Mouse (Mus musculus) splenic B cell, adult 2 months (primary cell): ENCODE measurements around the gene Erich6.
A peak's percentile ranks its signal among the peaks of the same experiment; 100 is the strongest.

ENCODE experiments used
- DNase-seq: peaks from one replicate; pipeline ENCODE4 v3.0.0-alpha.2; 2011; ENCODE audit warnings: low read depth, low spot score
- H3K27me3 ChIP-seq: 2 replicates; pipeline ENCODE4 v1.6.1; 2012; ENCODE audit warnings: mild to moderate bottlenecking, low read length, moderate library complexity, mixed read lengths; ENCODE audit not compliant: control insufficient read depth, poor library complexity, insufficient read depth, severe bottlenecking
- H3K36me3 ChIP-seq: 2 replicates; pipeline ENCODE4 v1.6.1; 2012; ENCODE audit warnings: mild to moderate bottlenecking, low read length, moderate library complexity, mixed read lengths; ENCODE audit not compliant: control insufficient read depth, poor library complexity, insufficient read depth, severe bottlenecking

Erich6 gene

DNA sequence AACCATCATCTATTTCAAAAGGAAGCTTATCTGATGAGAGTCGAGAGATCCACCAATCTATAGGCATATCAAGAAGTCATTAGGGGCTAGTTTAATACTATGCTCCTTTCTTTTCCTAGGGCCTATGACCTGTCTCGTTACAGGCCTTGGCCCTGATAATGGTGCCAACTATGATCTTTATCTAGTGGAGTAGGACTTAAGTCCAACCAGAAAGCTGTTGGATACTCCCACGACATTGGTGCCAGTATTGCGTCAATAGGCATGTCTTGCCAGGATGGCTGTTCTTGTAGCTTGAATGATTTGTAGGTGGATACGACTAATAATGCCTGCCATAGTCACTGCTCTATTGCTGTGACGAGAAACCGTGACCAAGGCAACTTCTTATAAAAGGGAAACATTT, 27.0 kb upstream of the Erich6 start:
- Histone ChIP-seq H3K36me3 (no peaks in the 10 kb centered on the region), H3K27me3 (no peaks in the 10 kb centered on the region)
- no peak for DNase-seq

DNA sequence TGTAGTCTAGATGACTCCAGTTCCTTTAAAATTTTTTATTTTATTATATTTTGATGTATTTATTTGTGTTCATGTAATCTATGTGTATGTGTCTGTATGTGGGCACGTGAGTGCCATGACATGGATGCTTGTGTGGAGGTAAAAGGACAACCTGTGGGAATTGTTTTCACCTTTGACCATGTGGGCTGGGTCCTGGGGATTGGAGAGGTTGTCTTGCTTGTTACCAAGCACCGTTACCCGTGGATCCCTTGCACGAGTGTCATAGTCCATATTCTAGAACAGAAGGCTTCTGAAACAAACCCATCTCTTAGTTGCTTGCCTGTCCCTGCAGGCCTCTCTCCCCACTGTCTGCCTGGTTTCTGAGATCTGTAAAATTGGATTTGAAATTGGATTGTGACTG, 23.6 kb upstream of the Erich6 start:
- no peaks in the 10 kb centered on the region for H3K36me3 ChIP-seq
- DNase-seq = no peak
- no peaks in the 10 kb centered on the region for H3K27me3 ChIP-seq

DNA sequence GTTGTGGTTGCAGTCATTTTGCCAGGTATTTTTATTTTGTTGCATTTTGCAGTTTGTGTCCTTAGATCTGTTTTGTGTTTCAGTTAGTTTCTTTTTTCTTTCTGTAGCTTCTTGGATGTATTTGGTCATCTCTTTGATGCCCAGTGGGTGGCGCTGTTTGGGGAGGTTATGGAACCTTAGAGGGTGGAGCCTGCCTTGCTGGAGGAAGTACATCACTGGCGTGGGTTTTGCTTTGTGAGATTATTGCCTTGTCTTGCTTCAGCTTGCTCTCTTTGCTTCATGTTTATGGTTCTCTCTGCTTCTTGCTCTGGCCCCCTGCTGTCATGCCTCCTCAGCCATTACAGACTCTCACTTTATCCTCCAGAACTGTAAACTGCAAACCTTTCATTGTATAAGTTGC, 20.3 kb upstream of the Erich6 start:
- Histone ChIP-seq H3K36me3 (no peaks in the 10 kb centered on the region), H3K27me3 (no peaks in the 10 kb centered on the region)
- DNase-seq = peak; percentile 89

DNA sequence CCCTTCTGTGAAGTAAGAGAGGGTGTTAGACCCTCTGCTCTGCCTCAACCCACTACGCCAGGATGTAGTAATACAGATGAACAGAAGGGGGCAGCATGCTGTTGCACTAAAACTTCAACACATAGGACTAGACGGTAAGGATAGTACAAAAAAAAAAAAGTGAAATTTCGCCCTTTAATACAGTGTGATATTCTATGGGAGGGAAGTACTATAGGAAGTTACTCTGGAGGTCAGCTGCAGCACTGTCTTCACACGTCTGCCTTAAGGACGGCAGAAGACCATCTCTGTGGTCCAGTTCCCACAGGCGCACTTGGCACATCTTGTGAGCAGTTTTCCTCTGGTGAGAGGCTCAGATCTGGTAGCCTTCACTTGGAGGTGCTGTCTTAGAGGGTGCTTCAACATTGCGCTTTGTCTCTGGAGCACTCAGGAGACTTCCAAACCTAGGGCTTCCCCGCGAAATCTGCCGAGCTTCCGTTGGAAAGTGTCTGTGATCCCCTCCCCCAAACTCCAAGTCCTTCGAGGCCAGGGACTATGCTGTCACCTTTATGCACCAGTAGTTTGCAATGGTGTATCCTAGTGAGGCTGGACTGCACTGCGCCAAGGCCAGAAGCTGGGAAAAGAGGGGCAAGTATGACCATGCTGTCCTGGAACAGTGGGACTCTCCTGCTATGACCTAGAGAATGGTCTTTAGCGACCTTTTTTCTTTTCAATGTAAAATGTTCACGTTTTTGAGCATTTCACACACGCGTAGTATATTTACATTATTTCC, 18.5 kb upstream of the Erich6 start:
- no peaks in the 10 kb centered on the region for H3K27me3 ChIP-seq
- DNase-seq = peak; percentile 84
- H3K36me3 ChIP-seq = no peaks in the 10 kb centered on the region

DNA sequence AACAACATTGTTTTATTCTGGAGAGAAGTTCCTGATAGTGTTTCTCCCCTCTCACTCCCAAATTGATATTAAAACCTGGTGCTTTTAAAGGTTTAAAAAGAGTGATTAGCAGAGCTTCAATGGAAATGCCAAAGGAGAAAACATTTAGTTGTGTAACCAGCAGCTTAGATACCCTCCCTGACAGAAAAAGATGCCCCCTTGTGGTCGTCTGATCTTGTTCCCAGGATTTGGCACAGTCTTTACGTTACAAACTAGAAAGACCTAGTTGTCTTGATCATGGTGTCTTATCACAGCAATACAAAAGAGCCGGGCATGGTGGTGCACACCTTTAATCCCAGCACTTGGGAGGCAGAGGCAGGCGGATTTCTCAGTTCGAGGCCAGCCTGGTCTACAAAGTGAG, 16.9 kb upstream of the Erich6 start:
- Histone ChIP-seq H3K27me3 (no peaks in the 10 kb centered on the region), H3K36me3 (no peaks in the 10 kb centered on the region)
- peak; percentile 72 for DNase-seq

DNA sequence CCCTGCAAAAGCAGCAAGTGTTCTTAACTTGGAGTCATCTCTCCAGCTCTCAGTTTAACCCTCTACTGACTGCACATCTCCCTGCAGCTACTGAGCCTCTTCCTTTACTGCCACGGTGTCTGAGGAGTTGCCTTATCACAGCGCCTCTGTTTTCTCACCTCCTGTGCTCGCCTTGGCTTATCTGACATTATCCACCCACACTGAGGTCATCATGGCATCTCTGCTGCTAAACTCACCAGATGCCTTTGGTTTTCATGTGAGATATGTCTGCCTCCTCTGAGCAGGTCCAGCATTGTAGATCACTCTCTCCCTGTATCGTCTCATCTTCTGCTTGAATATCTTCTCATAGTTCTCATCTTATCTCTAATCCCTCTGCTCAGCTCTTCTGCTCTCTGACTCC, 13.3 kb upstream of the Erich6 start:
- no peaks in the 10 kb centered on the region for H3K27me3 ChIP-seq
- no peaks in the 10 kb centered on the region for H3K36me3 ChIP-seq
- DNase-seq = no peak

DNA sequence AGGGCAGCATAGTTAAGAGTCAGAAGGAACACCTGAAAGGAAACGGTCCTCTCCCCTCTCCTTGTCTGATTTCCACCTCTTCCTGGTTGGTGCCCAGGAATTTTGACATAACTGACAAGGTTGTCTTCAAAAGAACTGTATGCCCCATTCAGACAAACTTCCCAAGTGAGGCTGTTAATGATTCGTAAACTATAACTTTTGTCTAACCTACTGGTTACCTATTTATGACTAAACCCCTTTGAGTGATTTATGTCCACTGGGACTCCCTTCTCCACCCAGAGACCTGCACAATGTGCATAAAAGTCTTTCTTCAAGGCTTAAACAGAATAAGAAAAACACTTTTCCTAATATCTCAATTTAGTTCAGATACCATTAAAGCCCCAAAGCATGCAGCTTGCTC, 10.2 kb upstream of the Erich6 start:
- H3K27me3 ChIP-seq = no peaks in the 10 kb centered on the region
- no peaks in the 10 kb centered on the region; the same call in 1 of the 2 replicates for H3K36me3 ChIP-seq
- no peak for DNase-seq

DNA sequence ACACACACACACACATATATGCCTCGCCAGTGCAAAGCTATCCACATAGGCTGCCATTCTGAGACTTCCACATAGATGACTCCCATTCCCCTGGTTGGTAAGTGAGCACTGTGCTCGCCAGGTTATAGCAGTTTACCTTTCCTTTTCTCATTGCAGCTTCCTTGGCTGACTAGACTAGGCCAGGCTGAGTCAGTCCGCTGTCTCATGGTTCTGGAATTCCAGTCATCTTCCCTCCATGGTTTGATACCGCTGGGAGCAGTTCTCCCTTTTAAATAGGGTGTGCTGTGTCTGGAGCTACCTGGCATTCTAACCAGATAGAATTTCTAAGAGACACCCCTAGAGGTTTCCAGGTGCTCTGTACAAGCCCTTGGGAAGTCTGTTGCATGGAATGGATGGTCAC, 9.2 kb upstream of the Erich6 start:
- Histone ChIP-seq H3K27me3 (no peaks in the 10 kb centered on the region), H3K36me3 (no peaks in the 10 kb centered on the region; the same call in 1 of the 2 replicates)
- DNase-seq = no peak

DNA sequence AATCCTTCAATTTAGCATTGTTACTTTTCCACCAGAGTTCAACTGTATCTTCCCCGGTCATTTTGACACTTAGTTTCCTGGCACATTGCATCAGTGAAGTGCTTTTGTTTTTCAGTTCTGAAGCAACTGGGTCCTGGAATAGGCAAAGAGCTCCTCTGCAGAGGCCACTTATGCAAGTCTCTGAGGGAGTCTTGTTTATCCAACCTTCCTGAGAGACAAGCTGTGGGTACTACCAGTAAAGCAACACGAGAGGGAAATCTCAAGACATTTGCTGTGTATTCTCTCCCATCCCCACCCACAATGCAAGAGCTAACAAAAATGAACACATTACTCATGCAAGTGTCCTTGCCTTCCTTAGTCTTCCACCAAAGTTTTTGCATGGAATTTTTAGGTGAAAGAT, 5.3 kb downstream of the Erich6 start:
- no peaks in the 10 kb centered on the region for H3K27me3 ChIP-seq
- no peak for DNase-seq
- no peaks in the 10 kb centered on the region for H3K36me3 ChIP-seq

DNA sequence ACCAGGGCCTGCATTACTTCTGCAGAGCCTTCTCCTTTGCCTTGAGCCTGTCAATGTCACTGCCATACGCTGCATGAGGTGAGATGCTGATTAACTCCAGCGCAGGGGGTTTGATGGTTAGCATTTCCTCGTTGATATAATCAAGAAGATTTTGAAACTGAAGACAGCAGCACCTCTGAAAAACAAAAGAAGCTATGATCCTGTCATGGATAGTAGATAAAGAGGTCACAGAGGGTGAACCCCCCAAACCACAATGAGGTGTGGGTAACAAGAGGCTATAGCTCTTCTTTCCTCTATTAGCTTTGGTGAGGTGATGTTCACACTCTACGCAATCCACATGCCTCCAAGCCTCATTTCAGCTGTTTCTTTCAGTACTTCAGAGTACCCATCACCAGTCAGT, 12.0 kb downstream of the Erich6 start:
- DNase-seq = no peak
- H3K36me3 ChIP-seq = no peaks in the 10 kb centered on the region
- no peaks in the 10 kb centered on the region for H3K27me3 ChIP-seq

DNA sequence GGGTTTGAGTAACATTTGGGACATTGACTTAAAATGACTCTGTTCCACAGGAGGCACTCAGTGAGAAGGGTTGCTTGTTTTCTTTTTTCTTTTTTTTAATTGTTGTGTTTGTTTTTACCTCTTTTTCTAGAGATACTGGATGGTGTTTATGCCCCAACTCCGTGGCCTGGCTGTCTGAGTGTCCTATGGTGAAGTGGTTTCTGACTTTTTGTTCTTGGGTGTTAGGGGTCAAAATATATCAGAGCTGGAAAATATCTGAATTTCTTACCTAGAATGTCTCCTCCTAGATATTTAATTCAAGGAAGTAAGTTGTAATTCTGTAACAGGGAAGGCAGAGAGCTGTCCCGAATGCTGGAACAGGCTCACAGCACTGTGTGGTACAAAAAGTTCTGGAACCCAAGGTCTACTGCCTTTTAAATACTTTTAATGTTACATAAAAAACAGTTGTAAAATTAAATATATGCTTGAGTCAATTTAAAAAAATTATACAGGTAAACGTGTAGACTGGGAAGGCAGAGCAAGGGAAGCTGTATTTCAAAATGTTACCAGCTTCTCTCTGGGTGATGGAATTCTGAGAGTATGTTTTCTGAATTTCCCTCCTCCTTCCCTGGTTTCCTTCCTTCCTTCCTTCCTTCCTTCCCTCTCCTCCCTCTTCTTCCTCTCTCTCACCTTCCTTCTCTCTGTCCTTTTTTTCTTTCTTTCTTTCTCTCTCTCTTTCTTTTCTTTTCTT, 14.2 kb downstream of the Erich6 start:
- no peaks in the 10 kb centered on the region for H3K36me3 ChIP-seq
- no peak for DNase-seq
- no peaks in the 10 kb centered on the region for H3K27me3 ChIP-seq

DNA sequence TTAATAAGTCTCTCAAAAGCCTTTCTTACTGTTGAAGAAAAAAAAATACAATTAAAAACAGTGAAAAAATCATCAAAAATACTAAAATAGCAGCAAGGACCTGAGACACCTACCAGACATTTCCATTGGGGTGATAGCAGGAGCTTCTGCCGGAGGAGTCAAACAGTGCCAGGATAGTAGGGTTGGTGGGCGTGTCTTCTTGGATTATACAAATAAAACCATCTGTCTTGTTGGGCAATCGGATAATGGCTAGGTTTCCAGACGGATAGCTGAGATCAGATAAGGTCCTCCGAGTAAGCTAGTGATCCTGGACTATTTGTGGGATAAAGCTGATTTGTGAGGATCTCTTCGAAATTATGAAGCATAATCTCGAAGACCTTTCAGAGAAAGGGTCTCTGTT, 15.9 kb downstream of the Erich6 start:
- Histone ChIP-seq H3K27me3 (no peaks in the 10 kb centered on the region), H3K36me3 (no peaks in the 10 kb centered on the region)
- DNase-seq = no peak

DNA sequence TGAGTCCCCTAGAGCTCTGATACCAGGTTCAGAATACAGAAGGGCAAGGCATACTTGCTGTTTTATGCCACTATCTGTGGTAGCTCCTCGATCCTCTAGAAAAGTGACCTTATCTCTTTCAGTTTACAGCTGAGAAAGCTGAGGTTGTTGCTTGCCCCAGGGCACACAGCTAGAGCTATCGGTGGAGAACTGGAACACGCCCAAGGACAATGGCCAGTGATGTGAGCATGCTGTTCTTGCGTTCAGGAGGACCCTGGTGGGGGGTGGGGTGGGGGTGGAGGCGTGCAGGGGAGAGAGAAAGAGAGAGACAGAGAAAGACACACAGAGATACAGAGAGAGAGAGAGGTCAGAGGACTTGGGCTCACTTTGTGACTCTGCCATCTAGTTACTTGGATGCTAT, 27.0 kb downstream of the Erich6 start:
- no peaks in the 10 kb centered on the region for H3K27me3 ChIP-seq
- DNase-seq = no peak
- H3K36me3 ChIP-seq = no peaks in the 10 kb centered on the region

DNA sequence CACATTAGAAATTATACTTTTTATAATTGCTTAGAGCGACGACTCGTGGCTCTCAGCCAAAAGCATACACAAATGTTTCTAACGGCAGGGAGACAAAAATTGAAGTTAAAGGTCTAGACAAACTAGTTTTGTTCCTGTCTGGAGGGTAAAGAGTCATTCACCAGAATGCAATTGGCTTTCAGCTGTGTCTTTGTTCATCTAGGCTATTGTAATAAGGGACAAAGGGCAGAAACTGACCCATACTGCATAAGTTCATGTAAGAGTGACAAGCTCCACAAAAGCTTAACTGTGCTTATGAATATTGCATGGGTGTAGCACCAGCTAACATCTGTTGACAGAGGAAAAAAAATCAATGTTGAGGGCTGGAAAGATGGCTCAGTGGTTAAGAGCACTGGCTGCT, 28.5 kb downstream of the Erich6 start:
- H3K27me3 ChIP-seq = no peaks in the 10 kb centered on the region
- DNase-seq = no peak
- H3K36me3 ChIP-seq = no peaks in the 10 kb centered on the region

DNA sequence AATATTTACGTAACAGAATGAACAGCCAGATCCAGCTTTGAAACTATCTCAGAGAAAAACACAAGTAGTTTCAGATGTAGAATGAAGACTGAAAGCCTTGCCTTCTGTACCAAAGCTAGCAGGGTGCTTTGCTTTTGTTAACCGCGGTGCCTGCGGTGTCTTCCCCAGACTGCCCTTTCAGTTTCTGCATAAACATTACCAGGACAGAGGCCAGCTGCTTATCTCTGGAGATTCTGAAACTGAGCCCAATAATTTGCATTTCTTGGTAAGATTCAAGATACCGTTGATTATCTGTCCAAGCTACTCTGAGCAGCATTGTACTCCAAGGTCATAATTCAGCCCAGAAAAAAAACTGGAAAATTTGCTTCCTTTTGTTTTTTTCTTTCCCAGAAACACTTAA, 43.4 kb downstream of the Erich6 start:
- no peaks in the 10 kb centered on the region for H3K27me3 ChIP-seq
- H3K36me3 ChIP-seq = peaks cover 6% of the 10 kb centered on the region
- DNase-seq = peak; percentile 9
